Comparison of ENCODE assay signal across 8 mouse cellular contexts in genomic region chr5:137611245-137611602, GRCm38 (mm10). TPM values are rescaled to one million over a fixed set of nuclear protein-coding genes. Genes with fewer than 3 reads are reported as not detected.
DNase-seq lines count a peak whose midpoint lies in the region; ATAC-seq and TF ChIP-seq lines count a peak whose summit lies in the region.

No protein-coding gene starts in this region.

- TF ChIP-seq POLR2A in myocyte (IDR thresholded peaks at IDR 0.05; ENCODE audit: insufficient read length, low read depth): peak; percentile 84

- WGBS in embryonic facial prominence, embryonic 12.5 days: 3% methylated on average over 6 of the region's 6 CpGs
- WGBS in limb, embryonic 10.5 days: 3% methylated on average over 6 of the region's 6 CpGs

- peaks cover 31% of the 10 kb centered on the region for H3K79me2 ChIP-seq in myocyte (ENCODE audit: control insufficient read depth, insufficient read depth)

- H3K9ac ChIP-seq in embryonic facial prominence, embryonic 12.5 days: peak overlapping the region; percentile 52

- H3K4me3 ChIP-seq in embryonic facial prominence, embryonic 12.5 days: peak overlapping the region; percentile 36
- peak overlapping the region; percentile 55 for H3K4me3 ChIP-seq in limb, embryonic 10.5 days
- H3K4me3 ChIP-seq in myocyte: peak overlapping the region; percentile 43

- intact Hi-C loops in heart, postnatal 14 days (cut with DNase I): no loop called here
- intact Hi-C loops in left cerebral cortex, postnatal 14 days (cut with DNase I): no loop called here

- peak overlapping the region; percentile 59 for H3K4me2 ChIP-seq in embryonic facial prominence, embryonic 12.5 days (replicated peaks)
- peak overlapping the region; percentile 88 for H3K4me2 ChIP-seq in myocyte (ENCODE audit: low read depth)

- peaks cover 63% of the 10 kb centered on the region for H3K4me1 ChIP-seq in embryonic facial prominence, embryonic 12.5 days
- peaks cover 69% of the 10 kb centered on the region for H3K4me1 ChIP-seq in limb, embryonic 10.5 days

- peaks cover 14% of the 10 kb centered on the region for H3K36me3 ChIP-seq in embryonic facial prominence, embryonic 12.5 days
- H3K36me3 ChIP-seq in limb, embryonic 10.5 days: peaks cover 26% of the 10 kb centered on the region
- no peaks in the 10 kb centered on the region for H3K36me3 ChIP-seq in myocyte (ENCODE audit: control insufficient read depth, insufficient read depth)

- no peaks in the 10 kb centered on the region for H3K9me3 ChIP-seq in embryonic facial prominence, embryonic 12.5 days
- H3K9me3 ChIP-seq in limb, embryonic 10.5 days (replicated peaks): no peaks in the 10 kb centered on the region

- peak; percentile 56 to 59 for DNase-seq in adrenal gland, adult 18-20 months (ENCODE audit: low spot score in 2 of 2)
- peak; percentile 77 to 81 for DNase-seq in heart, postnatal 14 days
- peak; percentile 94 for DNase-seq in limb, embryonic 10.5 days (ENCODE audit: low spot score)
- DNase-seq in B cell, adult 2 months: no peak
- no peak for DNase-seq in left cerebral cortex, postnatal 14 days (ENCODE audit: low spot score in 2 of 2)
- no peak for DNase-seq in thymus, postnatal 4 days

- H3K27ac ChIP-seq in embryonic facial prominence, embryonic 12.5 days: peak overlapping the region; percentile 98
- peak overlapping the region; percentile 96 for H3K27ac ChIP-seq in limb, embryonic 10.5 days

- peak; percentile 54 for ATAC-seq in embryonic facial prominence, embryonic 12.5 days (ENCODE audit: insufficient number of reproducible peaks, insufficient read depth, low FRiP score, low TSS enrichment)

- H3ac ChIP-seq in myocyte (ENCODE audit: control insufficient read depth, insufficient read length): peak overlapping the region; percentile 25

- H3K27me3 ChIP-seq in embryonic facial prominence, embryonic 12.5 days: no peaks in the 10 kb centered on the region
- H3K27me3 ChIP-seq in limb, embryonic 10.5 days (ENCODE audit: low read depth, poor library complexity, severe bottlenecking): no peaks in the 10 kb centered on the region
- no peaks in the 10 kb centered on the region for H3K27me3 ChIP-seq in myocyte (ENCODE audit: control insufficient read depth, insufficient read depth, insufficient read length)

TF ChIP-seq in myocyte, 11 proteins besides CTCF, POLR2A, EP300 and RAD21:
- TF ChIP-seq TCF12 (IDR thresholded peaks at IDR 0.05; ENCODE audit: insufficient read depth, poor library complexity, severe bottlenecking): peak; percentile 24
- TF ChIP-seq TCF3 (IDR thresholded peaks at IDR 0.05; ENCODE audit: insufficient read length, low read depth): peak; percentile 67
- TF ChIP-seq MYOD1 (IDR thresholded peaks at IDR 0.05; ENCODE audit: control insufficient read depth in 1 of 3, insufficient read length in 2 of 3, low read depth in 2 of 3): peak in 2 of 3 experiments; percentile 79 to 92
- TF ChIP-seq POLR2AphosphoS2 (IDR thresholded peaks at IDR 0.05; ENCODE audit: insufficient read length, low read depth): peak; percentile 71
- TF ChIP-seq SRF (IDR thresholded peaks at IDR 0.05; ENCODE audit: control insufficient read depth, insufficient read length, low read depth): no peak
- TF ChIP-seq USF1 (IDR thresholded peaks at IDR 0.05; ENCODE audit: low read depth): no peak
- TF ChIP-seq MYOG (IDR thresholded peaks at IDR 0.05; ENCODE audit: control insufficient read depth in 1 of 3, insufficient read depth in 1 of 3, insufficient read length in 2 of 3, low read depth in 2 of 3): peak; percentile 40 to 88 (median 75)

RNA-seq across cellular contexts. Expression of gene Pcolce, which starts 2.4 kb away (rescaled TPM):
- 100 to 1,000 TPM; 667 to 880 TPM for total RNA-seq in adrenal gland, adult 18-20 months (2021)
- 124 and 128 TPM in 2 replicates for polyA plus RNA-seq in embryonic facial prominence, embryonic 12.5 days (2016; fragmentation: Nextera tagmentation; extraction: Ambion mirVana)
- total RNA-seq in heart, postnatal 14 days (2021): 100 to 1,000 TPM; 101 to 107 TPM
- polyA plus RNA-seq in limb, embryonic 10.5 days (2016; fragmentation: Nextera tagmentation; extraction: Ambion mirVana): 153 and 165 TPM in 2 replicates
- 368 TPM for polyA plus RNA-seq in myocyte (2012; fragmentation: generic; extraction: Trizol)
- total RNA-seq in left cerebral cortex, postnatal 14 days (2021): 10 to 100 TPM; 12.9 to 14.6 TPM

RNA-seq across cellular contexts. Expression of gene Mospd3, which starts 10.4 kb away (rescaled TPM):
- total RNA-seq in adrenal gland, adult 18-20 months (2021): 10 to 100 TPM; 41.3 to 43.6 TPM
- 28.4 and 28.7 TPM in 2 replicates for polyA plus RNA-seq in embryonic facial prominence, embryonic 12.5 days (2016; fragmentation: Nextera tagmentation; extraction: Ambion mirVana)
- total RNA-seq in heart, postnatal 14 days (2021): 10 to 100 TPM; 22.0 to 22.3 TPM
- polyA plus RNA-seq in limb, embryonic 10.5 days (2016; fragmentation: Nextera tagmentation; extraction: Ambion mirVana): 14.7 and 16.4 TPM in 2 replicates
- polyA plus RNA-seq in myocyte (2012; fragmentation: generic; extraction: Trizol): 30.3 TPM
- 10 to 100 TPM; 32.7 to 33.5 TPM for total RNA-seq in left cerebral cortex, postnatal 14 days (2021)

RNA-seq across cellular contexts. Expression of gene Fbxo24, which starts 17.6 kb away (rescaled TPM):
- total RNA-seq in adrenal gland, adult 18-20 months (2021): 1 to 10 TPM in 1 of 2 experiments, under 1 TPM in 1; 0.93 to 1.3 TPM
- 0.22 and 0.36 TPM in 2 replicates for polyA plus RNA-seq in embryonic facial prominence, embryonic 12.5 days (2016; fragmentation: Nextera tagmentation; extraction: Ambion mirVana)
- under 1 TPM; 0.27 to 0.43 TPM for total RNA-seq in heart, postnatal 14 days (2021)
- polyA plus RNA-seq in limb, embryonic 10.5 days (2016; fragmentation: Nextera tagmentation; extraction: Ambion mirVana): 0.11 and 0.60 TPM in 2 replicates
- polyA plus RNA-seq in myocyte (2012; fragmentation: generic; extraction: Trizol): 0.72 TPM
- under 1 TPM in 1 of 2 experiments, not detected in 1; 0.15 TPM for total RNA-seq in left cerebral cortex, postnatal 14 days (2021)

RNA-seq across cellular contexts. Expression of gene Lrch4, which starts 17.7 kb away (rescaled TPM):
- total RNA-seq in adrenal gland, adult 18-20 months (2021): 10 to 100 TPM; 30.3 to 32.7 TPM
- 30.8 and 34.0 TPM in 2 replicates for polyA plus RNA-seq in embryonic facial prominence, embryonic 12.5 days (2016; fragmentation: Nextera tagmentation; extraction: Ambion mirVana)
- total RNA-seq in heart, postnatal 14 days (2021): 10 to 100 TPM; 22.6 to 23.0 TPM
- 25.9 and 32.2 TPM in 2 replicates for polyA plus RNA-seq in limb, embryonic 10.5 days (2016; fragmentation: Nextera tagmentation; extraction: Ambion mirVana)
- 29.1 TPM for polyA plus RNA-seq in myocyte (2012; fragmentation: generic; extraction: Trizol)
- total RNA-seq in left cerebral cortex, postnatal 14 days (2021): 10 to 100 TPM in 1 of 2 experiments, 1 to 10 TPM in 1; 7.1 to 13.7 TPM

RNA-seq across cellular contexts. Expression of gene Gm20605, which starts 17.8 kb away (rescaled TPM):
- 10 to 100 TPM; 10.7 to 11.3 TPM for total RNA-seq in adrenal gland, adult 18-20 months (2021)
- 9.2 and 11.8 TPM in 2 replicates for polyA plus RNA-seq in embryonic facial prominence, embryonic 12.5 days (2016; fragmentation: Nextera tagmentation; extraction: Ambion mirVana)
- total RNA-seq in heart, postnatal 14 days (2021): 1 to 10 TPM; 6.6 to 8.5 TPM
- polyA plus RNA-seq in limb, embryonic 10.5 days (2016; fragmentation: Nextera tagmentation; extraction: Ambion mirVana): 12.6 and 14.8 TPM in 2 replicates
- polyA plus RNA-seq in myocyte (2012; fragmentation: generic; extraction: Trizol): 3.3 TPM
- 10 to 100 TPM in 1 of 2 experiments, 1 to 10 TPM in 1; 8.8 to 10.6 TPM for total RNA-seq in left cerebral cortex, postnatal 14 days (2021)

Comparison
In these comparisons a context has a peak if more than half of its experiments do, and no peak if none do; other contexts are left out.
1. DNase-seq: peak in adrenal gland, adult 18-20 months (2 of 2), heart, postnatal 14 days (2 of 2) and limb, embryonic 10.5 days (single experiment); none in B cell, adult 2 months (0 of 2), left cerebral cortex, postnatal 14 days (0 of 2) and thymus, postnatal 4 days (single experiment).
2. RNA of gene Pcolce, which starts 2.4 kb away (total RNA-seq): 667 to 880 TPM in adrenal gland, adult 18-20 months and 101 to 107 TPM in heart, postnatal 14 days; 12.9 to 14.6 TPM in left cerebral cortex, postnatal 14 days; every median in the first group is over 4 times any median in the second.
3. Peak in every context shown above with its lines, with median percentiles within 50 percentile points of each other: H3K4me3 ChIP-seq.